Mouse (Mus musculus): Measurements from ENCODE around the gene Slc36a3.
"Not testable (repeated sequence)": the region's sequence is repeated elsewhere in the genome, so short reads cannot be mapped to it uniquely, and the experiment has no call there.

The Slc36a3 gene

GRCm38 (mm10) chr11:55110566-55111169 is 40.8 kb downstream of the Slc36a3 start:
- no peak for DNase-seq (ENCODE audit: extremely low read depth, low read depth, low spot score)

GRCm38 (mm10) chr11:55109521-55110300 is 41.8 kb downstream of the Slc36a3 start:
- peak; percentile 75 for DNase-seq (ENCODE audit: extremely low read depth, low read depth, low spot score)

GRCm38 (mm10) chr11:55106636-55107035 is 44.9 kb downstream of the Slc36a3 start:
- DNase-seq (ENCODE audit: extremely low read depth, low read depth, low spot score), result no peak

- no peak for DNase-seq (ENCODE audit: extremely low read depth, low read depth, low spot score)
Observed at GRCm38 (mm10) chr11:55105389-55105788, 46.1 kb downstream of the Slc36a3 start.

- no peak for DNase-seq (ENCODE audit: extremely low read depth, low read depth, low spot score)
Observed at GRCm38 (mm10) chr11:55103229-55103628, 48.3 kb downstream of the Slc36a3 start.

GRCm38 (mm10) chr11:55102015-55102414 is 49.5 kb downstream of the Slc36a3 start:
- DNase-seq (ENCODE audit: extremely low read depth, low read depth, low spot score), result no peak

- no peak for DNase-seq (ENCODE audit: extremely low read depth, low read depth, low spot score)
Observed at GRCm38 (mm10) chr11:55099868-55100267, 51.6 kb downstream of the Slc36a3 start.

- DNase-seq (ENCODE audit: extremely low read depth, low read depth, low spot score), result no peak
Observed at GRCm38 (mm10) chr11:55099019-55099771, 52.3 kb downstream of the Slc36a3 start.

GRCm38 (mm10) chr11:55098189-55098915 is 53.2 kb downstream of the Slc36a3 start:
- DNase-seq (ENCODE audit: extremely low read depth, low read depth, low spot score), result no peak

- peak; percentile 82 for DNase-seq (ENCODE audit: extremely low read depth, low read depth, low spot score)
Observed at GRCm38 (mm10) chr11:55097463-55098188, 53.9 kb downstream of the Slc36a3 start, which contains the start of gene Gm2a. Gene Gm2a, plus strand, starts transcription at chr11:55098115.

- no peak for DNase-seq (ENCODE audit: extremely low read depth, low read depth, low spot score)
Observed at GRCm38 (mm10) chr11:55096731-55097462, 54.6 kb downstream of the Slc36a3 start.

GRCm38 (mm10) chr11:55096296-55096695 is 55.2 kb downstream of the Slc36a3 start:
- DNase-seq (ENCODE audit: extremely low read depth, low read depth, low spot score), result not testable (repeated sequence)

- DNase-seq (ENCODE audit: extremely low read depth, low read depth, low spot score), result no peak
Observed at GRCm38 (mm10) chr11:55093096-55093495, 58.4 kb downstream of the Slc36a3 start.

GRCm38 (mm10) chr11:55089892-55090291 is 61.6 kb downstream of the Slc36a3 start:
- no peak for DNase-seq (ENCODE audit: extremely low read depth, low read depth, low spot score)

- DNase-seq (ENCODE audit: extremely low read depth, low read depth, low spot score), result no peak
Observed at GRCm38 (mm10) chr11:55087006-55087405, 64.5 kb downstream of the Slc36a3 start.

GRCm38 (mm10) chr11:55085396-55085795 is 66.1 kb downstream of the Slc36a3 start:
- no peak for DNase-seq (ENCODE audit: extremely low read depth, low read depth, low spot score)

GRCm38 (mm10) chr11:55084629-55085028 is 66.9 kb downstream of the Slc36a3 start:
- no peak for DNase-seq (ENCODE audit: extremely low read depth, low read depth, low spot score)

GRCm38 (mm10) chr11:55081206-55081605 is 70.3 kb downstream of the Slc36a3 start:
- DNase-seq (ENCODE audit: extremely low read depth, low read depth, low spot score), result no peak

- DNase-seq (ENCODE audit: extremely low read depth, low read depth, low spot score), result no peak
Observed at GRCm38 (mm10) chr11:55079180-55079579, 72.3 kb downstream of the Slc36a3 start.

GRCm38 (mm10) chr11:55078502-55078901 is 73.0 kb downstream of the Slc36a3 start:
- no peak for DNase-seq (ENCODE audit: extremely low read depth, low read depth, low spot score)

All from fat pad, adult 2 months (tissue).